ENCODE assay signal across 16 mouse cellular contexts in genomic region chr10:127055406-127055805, GRCm38 (mm10). TPM values are rescaled to one million over a fixed set of nuclear protein-coding genes. Genes with fewer than 3 reads are reported as not detected.
"Had no signal": no experiment of that assay in that cellular context is flagged by ENCODE, and none has a peak within 500 bp of the region (broad histone marks: within the 10 kb centered on the region; RNA-seq: fewer than 3 reads in every experiment).

No protein-coding gene starts in this region.

- ATAC-seq: liver, embryonic 12.5 days; midbrain, embryonic 13.5 days; midbrain, embryonic 15.5 days had no signal

- DNase-seq: lung, adult 18-20 months; lung, postnatal 10 days; lung, postnatal 4 days; retina, postnatal 1 day; right cerebral cortex, adult 18-20 months; right cerebral cortex, postnatal 25 days; right cerebral cortex, postnatal 4 days; thymus, adult 18-20 months; thymus, postnatal 14 days; thymus, postnatal 36 days had no signal

RNA-seq across cellular contexts. Expression of gene March9, which starts 4.6 kb away (rescaled TPM):
- total RNA-seq: megakaryocyte-erythroid progenitor cell, adult 5-6 weeks; monocyte, adult 5-6 weeks had no signal

RNA-seq across cellular contexts. Expression of gene Cyp27b1, which starts 7.4 kb away (rescaled TPM):
- total RNA-seq: megakaryocyte-erythroid progenitor cell, adult 5-6 weeks; monocyte, adult 5-6 weeks had no signal

RNA-seq across cellular contexts. Expression of gene Eef1akmt3, which starts 14.1 kb away (rescaled TPM):
- total RNA-seq: megakaryocyte-erythroid progenitor cell, adult 5-6 weeks; midbrain, postnatal 0 days; monocyte, adult 5-6 weeks had no signal
